Mouse (Mus musculus) neural tube, embryonic 10.5 days (tissue): ENCODE data around the gene Kdm5d.

ENCODE experiments used
- DNase-seq: peaks from one replicate; pipeline ENCODE4 v3.0.0-alpha.2; 2017; ENCODE audit warnings: low spot score; ENCODE audit errors: extremely low spot score

The Kdm5d gene

GRCm38 (mm10) chrY:897393-898227 lies at the start of gene Kdm5d:
Gene Kdm5d (plus strand): TSS chrY:897788.
- DNase-seq: peak; percentile 21

- DNase-seq: no peak
These were observed 25.2 kb upstream of the Kdm5d start for GRCm38 (mm10) chrY:872404-872803.

DNA sequence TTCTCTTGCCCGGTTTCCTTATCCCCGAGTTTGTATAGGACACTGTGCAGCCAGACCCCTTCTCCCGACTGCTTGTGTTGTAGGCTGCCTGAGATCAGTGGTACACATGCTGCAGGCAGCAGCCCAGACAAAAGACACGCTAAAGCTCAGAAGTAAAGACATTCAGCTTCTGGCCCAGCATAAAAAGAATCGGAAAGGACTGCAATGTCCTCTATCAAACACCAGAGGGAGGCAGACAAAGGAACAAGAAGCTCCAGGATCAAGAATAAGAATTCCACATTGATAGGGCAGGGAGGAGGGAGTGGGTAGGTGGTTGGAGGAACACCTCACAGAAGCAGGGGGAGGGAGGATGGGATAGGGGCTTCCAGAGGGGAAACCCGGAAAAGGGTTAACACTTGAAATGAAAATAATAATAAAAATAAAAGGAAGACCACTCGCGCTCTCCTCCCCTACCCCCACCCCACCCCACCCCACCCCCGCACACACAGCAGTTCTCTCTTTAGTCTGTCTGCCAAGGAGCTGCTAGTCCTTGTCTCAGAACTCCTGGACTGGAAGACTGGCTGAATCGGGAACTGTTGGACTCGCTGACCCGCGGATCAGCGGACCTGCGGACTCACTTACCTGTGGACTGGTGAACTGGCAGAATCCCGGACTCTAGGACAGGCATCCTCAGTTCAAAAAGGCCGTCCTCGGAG lies 24.6 kb upstream of the Kdm5d start:
- DNase-seq: peak; percentile 13
